Mouse (Mus musculus): ENCODE measurements around the gene Grwd1. TPM values are rescaled to one million over a fixed set of nuclear protein-coding genes. Genes with fewer than 3 reads are reported as not detected.

The Grwd1 gene
- polyA plus RNA-seq, 1 experiment from 2014 or later: 48.4 TPM

DNA sequence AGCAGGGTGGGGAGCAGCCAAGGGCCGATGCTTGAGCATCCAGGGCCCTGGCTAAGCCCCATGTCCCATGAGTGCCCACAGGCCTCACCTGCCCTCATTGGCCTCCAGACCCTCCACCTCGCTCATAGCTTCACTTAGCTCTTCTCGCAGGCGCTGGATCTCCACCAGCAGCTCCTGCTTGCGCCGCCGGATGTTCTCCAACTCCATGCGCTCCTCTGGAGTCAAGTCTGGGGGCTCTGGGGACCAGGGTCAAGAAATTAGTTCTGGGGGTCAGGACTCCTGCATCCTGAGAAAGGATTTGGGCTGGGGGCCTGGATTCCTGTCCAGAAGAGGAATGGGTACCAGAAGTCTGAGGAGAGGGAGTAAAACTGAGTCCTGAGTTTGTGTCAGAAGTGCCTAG is 17.8 kb downstream of the Grwd1 start:
- Histone ChIP-seq H3K9me3 (replicated peaks) (no peaks in the 10 kb centered on the region), H3K9ac (peak overlapping the region; percentile 97), H3K4me3 (replicated peaks) (peak overlapping the region; percentile 99), H3K27me3 (no peaks in the 10 kb centered on the region), H3K4me1 (replicated peaks) (peaks cover 35% of the 10 kb centered on the region), H3K27ac (no peak overlapping the region), H3K4me2 (peak overlapping the region; percentile 96), H3K36me3 (peaks cover 50% of the 10 kb centered on the region)
- ATAC-seq (ENCODE audit: low read depth): no peak
- 92% methylated on average over 8 of the region's 8 CpGs for WGBS (ENCODE audit: insufficient replicate concordance)
- DNase-seq: no peak

DNA sequence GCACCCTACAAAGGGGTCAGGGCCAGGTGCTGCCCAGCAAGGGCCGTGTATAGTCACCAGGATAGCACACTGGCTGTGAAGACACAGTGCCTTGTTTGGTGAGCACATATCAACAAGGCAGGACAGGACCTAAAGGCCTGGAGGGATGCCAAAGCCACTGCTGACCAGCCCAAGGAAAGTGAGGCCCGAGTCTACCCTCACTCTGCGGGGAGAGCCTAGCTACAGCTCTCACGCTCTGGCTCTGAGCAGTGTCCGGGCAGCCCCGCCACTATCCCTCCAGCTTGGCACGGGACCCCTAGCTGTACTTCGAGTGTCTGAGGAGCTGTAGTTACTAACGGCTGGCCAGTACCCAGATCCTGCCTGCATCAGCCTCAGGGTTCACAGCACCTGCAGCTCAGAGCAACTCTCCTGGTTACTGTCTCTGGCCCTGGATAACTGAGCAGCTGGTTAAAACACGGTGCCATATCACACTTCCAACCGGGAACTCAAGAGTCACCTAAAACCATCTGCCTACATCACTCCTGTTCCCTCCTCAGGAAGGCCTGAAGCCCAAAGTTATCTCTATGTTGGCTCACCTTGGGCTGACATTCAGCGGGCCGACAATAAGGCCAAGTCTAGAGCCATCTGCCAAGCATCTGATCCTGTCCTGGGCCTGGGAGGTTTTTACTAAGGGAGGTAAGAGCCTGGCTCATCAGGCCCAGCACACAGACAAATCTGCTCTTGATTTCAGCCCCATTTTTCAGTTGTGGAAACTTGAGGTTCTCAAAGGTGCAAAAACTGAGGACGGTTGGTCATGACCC is 21.3 kb downstream of the Grwd1 start:
- 84% methylated on average over 14 of the region's 14 CpGs for WGBS (ENCODE audit: insufficient replicate concordance)
- H3K36me3 ChIP-seq: peaks cover 66% of the 10 kb centered on the region

DNA sequence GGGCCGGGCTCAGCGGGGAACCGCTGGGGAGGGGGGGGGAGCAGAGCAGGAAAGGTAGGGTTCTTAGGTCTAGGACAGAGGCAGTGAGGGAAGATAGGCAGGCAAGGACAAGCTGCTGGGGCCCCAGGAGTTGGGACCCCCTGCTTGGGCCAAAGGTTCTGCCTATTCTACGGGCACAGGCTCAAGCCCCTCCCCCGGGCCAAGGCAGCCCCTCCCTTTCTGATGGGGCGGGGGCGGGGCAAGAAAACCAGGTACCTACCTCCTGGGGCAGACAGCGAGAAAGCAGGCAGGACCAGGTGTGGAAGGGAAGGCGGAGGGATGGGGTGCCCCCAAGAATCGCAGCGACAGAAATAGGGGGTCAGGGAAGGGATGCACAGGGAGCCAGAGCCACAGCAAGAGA is 22.3 kb downstream of the Grwd1 start:
- H3K4me3 ChIP-seq (replicated peaks): no peak overlapping the region
- H3K4me1 ChIP-seq (replicated peaks): peaks cover 22% of the 10 kb centered on the region
- H3K36me3 ChIP-seq: peaks cover 66% of the 10 kb centered on the region
- H3K4me2 ChIP-seq: no peak overlapping the region
- H3K27me3 ChIP-seq: no peaks in the 10 kb centered on the region
- ATAC-seq (ENCODE audit: low read depth) (no peak), DNase-seq (no peak)
- H3K27ac ChIP-seq: no peak overlapping the region
- H3K9ac ChIP-seq: no peak overlapping the region
- 71% methylated on average over 11 of the region's 11 CpGs for WGBS (ENCODE audit: insufficient replicate concordance)
- no peaks in the 10 kb centered on the region for H3K9me3 ChIP-seq (replicated peaks)

More for the DNA sequence above, 21.3 kb downstream of the Grwd1 start:
- no peak overlapping the region for H3K4me2 ChIP-seq
- no peak overlapping the region for H3K27ac ChIP-seq
- peaks cover 24% of the 10 kb centered on the region for H3K4me1 ChIP-seq (replicated peaks)
- no peak overlapping the region for H3K4me3 ChIP-seq (replicated peaks)
- ATAC-seq (ENCODE audit: low read depth) (no peak), DNase-seq (no peak)
- H3K9ac ChIP-seq: no peak overlapping the region
- H3K27me3 ChIP-seq: no peaks in the 10 kb centered on the region
- H3K9me3 ChIP-seq (replicated peaks): no peaks in the 10 kb centered on the region

DNA sequence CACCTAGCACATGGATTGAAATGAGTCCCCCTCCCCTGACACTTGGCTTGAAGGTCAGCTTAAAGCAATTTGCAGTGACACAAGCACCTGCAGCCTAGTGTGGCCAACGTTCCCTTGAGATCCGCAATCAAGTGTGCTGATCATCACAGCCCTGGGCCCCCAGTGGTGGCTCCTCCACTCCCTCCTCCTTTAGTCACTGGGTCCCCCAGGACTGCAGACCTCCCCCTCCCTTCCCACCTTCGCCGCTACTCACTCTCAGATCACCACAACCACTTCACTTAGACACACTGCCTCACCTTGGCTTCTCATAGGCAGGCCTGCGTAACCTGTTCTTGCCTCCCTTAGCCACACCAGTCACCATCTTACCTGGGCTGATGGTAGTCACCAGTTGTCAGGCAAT is 24.8 kb downstream of the Grwd1 start:
- 55% methylated on average over 5 of the region's 5 CpGs for WGBS (ENCODE audit: insufficient replicate concordance)
- H3K4me1 ChIP-seq (replicated peaks): peaks cover 4% of the 10 kb centered on the region
- no peak overlapping the region for H3K9ac ChIP-seq
- ATAC-seq (ENCODE audit: low read depth): no peak
- H3K36me3 ChIP-seq: peaks cover 45% of the 10 kb centered on the region
- H3K27me3 ChIP-seq: no peaks in the 10 kb centered on the region; the same call in 1 of the 2 replicates
- no peak for DNase-seq
- no peak overlapping the region for H3K4me2 ChIP-seq
- no peaks in the 10 kb centered on the region for H3K9me3 ChIP-seq (replicated peaks)
- no peak overlapping the region for H3K4me3 ChIP-seq (replicated peaks)
- H3K27ac ChIP-seq: no peak overlapping the region

DNA sequence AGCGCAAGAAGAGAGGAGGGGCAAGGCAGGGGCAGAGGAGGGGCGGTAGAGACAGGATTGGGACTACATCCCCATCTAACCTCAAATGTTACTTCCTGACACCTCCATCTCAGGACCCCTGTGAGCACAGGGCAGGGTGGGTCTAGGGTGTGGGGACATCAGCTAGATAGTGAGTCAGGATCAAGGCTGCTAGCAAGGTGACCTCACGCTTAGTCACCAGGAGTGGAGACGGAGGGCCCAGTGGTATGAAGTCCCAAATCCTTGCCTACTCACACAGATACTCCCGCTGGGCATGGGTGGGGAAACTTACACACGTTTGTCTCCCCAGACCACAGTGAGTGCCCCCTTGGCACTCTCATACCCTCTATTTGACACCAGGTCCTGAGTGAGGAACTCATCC is 28.2 kb downstream of the Grwd1 start:
- DNase-seq: no peak
- WGBS (ENCODE audit: insufficient replicate concordance): 67% methylated on average over 6 of the region's 6 CpGs
- no peak overlapping the region for H3K4me3 ChIP-seq (replicated peaks)
- H3K4me2 ChIP-seq: no peak overlapping the region
- peaks cover 30% of the 10 kb centered on the region for H3K4me1 ChIP-seq (replicated peaks)
- no peak overlapping the region for H3K9ac ChIP-seq
- peaks cover 29% of the 10 kb centered on the region for H3K27me3 ChIP-seq
- no peak for ATAC-seq (ENCODE audit: low read depth)
- no peak overlapping the region for H3K27ac ChIP-seq
- H3K36me3 ChIP-seq: peaks cover 12% of the 10 kb centered on the region
- H3K9me3 ChIP-seq (replicated peaks): no peaks in the 10 kb centered on the region

DNA sequence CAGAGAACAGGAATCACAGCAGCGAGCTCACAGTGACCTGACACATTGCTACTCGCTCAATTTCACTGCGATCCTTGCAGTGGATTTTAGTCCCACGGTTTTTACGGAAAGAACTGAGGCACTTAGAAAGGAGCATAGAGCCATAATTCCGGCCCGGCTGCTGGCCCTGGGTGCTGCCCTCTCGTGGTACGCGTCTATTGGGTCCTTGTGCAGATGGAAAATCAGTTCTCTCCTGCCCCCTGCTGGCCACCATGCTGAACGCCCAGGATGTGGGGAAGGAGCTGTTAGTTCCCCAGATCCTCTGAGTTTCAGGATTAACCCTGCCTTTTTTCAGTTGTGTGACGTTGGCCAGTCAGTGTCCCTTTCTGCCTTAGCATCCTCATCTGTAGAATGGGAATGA is 29.4 kb downstream of the Grwd1 start:
- Histone ChIP-seq H3K4me1 (replicated peaks) (peaks cover 42% of the 10 kb centered on the region), H3K4me3 (replicated peaks) (peak overlapping the region; percentile 48), H3K27me3 (peaks cover 41% of the 10 kb centered on the region), H3K9ac (0 out of 2 replicates have a peak overlapping the region, but pooled peaks have one; percentile 26), H3K9me3 (replicated peaks) (no peaks in the 10 kb centered on the region), H3K27ac (no peak overlapping the region), H3K4me2 (peak overlapping the region; percentile 71), H3K36me3 (no peaks in the 10 kb centered on the region)
- peak; percentile 83 for DNase-seq
- WGBS (ENCODE audit: insufficient replicate concordance): 2% methylated on average over 12 of the region's 12 CpGs
- 0 out of 2 replicates have a peak, but pooled peaks have one; percentile 33 for ATAC-seq (ENCODE audit: low read depth)

DNA sequence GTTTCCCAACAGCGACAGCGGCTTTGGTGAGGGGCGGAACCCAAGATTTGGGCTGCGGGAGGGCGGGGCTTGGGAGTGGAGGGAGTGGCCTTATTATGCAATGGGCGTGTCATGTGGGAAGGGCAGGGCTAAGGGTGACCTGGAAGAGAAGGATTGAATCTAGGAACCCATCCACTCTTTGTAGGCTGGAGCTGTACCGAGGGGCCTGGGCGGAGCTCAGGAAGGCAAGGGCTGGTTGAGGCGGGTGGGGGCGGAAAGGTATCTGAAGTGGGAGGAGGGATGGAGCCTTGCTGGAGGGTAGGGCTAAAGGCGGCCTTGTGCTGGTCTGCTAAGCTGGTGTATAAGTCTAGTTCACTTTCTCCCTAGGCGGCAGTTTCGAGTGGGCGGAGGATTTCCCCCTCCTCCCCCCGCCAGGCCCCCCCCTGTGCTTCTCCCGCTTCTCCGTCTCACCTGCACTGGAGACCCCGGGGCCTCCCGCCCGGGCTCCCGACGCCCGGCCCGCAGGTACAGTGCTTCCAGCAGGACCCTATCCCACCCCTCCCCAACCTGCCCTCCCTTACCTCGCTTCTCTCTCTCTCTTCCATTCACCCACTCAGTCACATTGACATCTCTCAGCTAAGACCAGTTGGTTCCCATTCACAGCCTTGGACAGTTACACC is 30.1 kb downstream of the Grwd1 start:
- WGBS (ENCODE audit: insufficient replicate concordance): 4% methylated on average over 21 of the region's 25 CpGs
- peaks cover 49% of the 10 kb centered on the region for H3K4me1 ChIP-seq (replicated peaks)
- H3K9ac ChIP-seq: peak overlapping the region; percentile 26; the same call in 1 of the 2 replicates
- peak overlapping the region; percentile 48 for H3K4me3 ChIP-seq (replicated peaks)
- H3K9me3 ChIP-seq (replicated peaks): no peaks in the 10 kb centered on the region
- peak overlapping the region; percentile 71 for H3K4me2 ChIP-seq
- H3K27me3 ChIP-seq: peaks cover 47% of the 10 kb centered on the region
- DNase-seq (peak; percentile 64), ATAC-seq (ENCODE audit: low read depth) (peak; percentile 52)
- H3K27ac ChIP-seq: no peak overlapping the region
- no peaks in the 10 kb centered on the region for H3K36me3 ChIP-seq

DNA sequence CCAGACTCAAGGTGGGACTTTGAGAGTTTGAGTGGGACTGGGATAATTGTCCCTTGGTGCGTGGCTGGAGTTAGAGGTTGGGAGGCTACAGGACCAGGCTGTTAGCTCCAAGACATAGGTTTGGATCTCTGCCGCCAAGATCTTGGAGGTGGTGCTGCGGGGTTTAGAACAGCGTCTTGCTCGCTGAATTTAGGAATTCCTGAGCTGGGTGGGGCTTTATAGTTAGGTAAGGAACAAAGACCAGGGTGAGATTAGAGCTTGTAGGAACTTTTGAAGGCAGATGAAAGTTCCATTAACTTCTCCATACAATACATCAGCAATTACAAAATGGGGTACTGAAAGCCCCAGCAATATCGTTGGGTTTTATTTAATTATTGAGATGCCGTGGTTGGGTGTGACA is 30.7 kb downstream of the Grwd1 start:
- Histone ChIP-seq H3K27ac (no peak overlapping the region), H3K27me3 (peaks cover 53% of the 10 kb centered on the region), H3K4me2 (peak overlapping the region; percentile 71), H3K4me1 (replicated peaks) (peaks cover 51% of the 10 kb centered on the region), H3K36me3 (no peaks in the 10 kb centered on the region), H3K9ac (no peak overlapping the region), H3K9me3 (replicated peaks) (no peaks in the 10 kb centered on the region), H3K4me3 (replicated peaks) (no peak overlapping the region; the same call in 1 of the 2 replicates)
- DNase-seq (no peak), ATAC-seq (ENCODE audit: low read depth) (no peak)
- 31% methylated on average over 7 of the region's 7 CpGs for WGBS (ENCODE audit: insufficient replicate concordance)

DNA sequence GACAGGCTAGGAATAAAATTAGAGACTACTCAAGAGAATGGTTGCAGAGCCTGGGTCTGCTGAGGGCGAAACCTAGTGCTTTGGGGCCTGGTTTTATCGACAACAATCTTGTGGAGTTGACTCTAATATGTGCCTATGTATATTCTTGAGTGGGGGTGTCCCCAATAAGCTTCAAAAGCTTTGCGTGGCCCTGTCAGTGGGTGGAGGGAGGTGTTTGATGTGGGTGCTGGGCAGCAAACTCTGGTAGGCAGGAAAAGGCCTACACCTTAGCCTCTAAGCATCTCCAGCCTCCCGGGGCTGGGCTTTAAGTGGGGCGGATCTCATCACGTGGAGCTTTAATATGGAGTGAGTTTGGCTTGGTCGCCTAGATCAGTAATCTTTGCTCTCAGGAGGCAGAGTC is 31.8 kb downstream of the Grwd1 start:
- H3K4me3 ChIP-seq (replicated peaks): peak overlapping the region; percentile 57
- H3K4me2 ChIP-seq: peak overlapping the region; percentile 80
- peaks cover 51% of the 10 kb centered on the region for H3K4me1 ChIP-seq (replicated peaks)
- DNase-seq (no peak), ATAC-seq (ENCODE audit: low read depth) (no peak)
- no peaks in the 10 kb centered on the region for H3K36me3 ChIP-seq
- H3K9ac ChIP-seq: no peak overlapping the region
- H3K9me3 ChIP-seq (replicated peaks): no peaks in the 10 kb centered on the region
- WGBS (ENCODE audit: insufficient replicate concordance): 38% methylated on average over 7 of the region's 7 CpGs
- no peak overlapping the region for H3K27ac ChIP-seq
- H3K27me3 ChIP-seq: peaks cover 64% of the 10 kb centered on the region

DNA sequence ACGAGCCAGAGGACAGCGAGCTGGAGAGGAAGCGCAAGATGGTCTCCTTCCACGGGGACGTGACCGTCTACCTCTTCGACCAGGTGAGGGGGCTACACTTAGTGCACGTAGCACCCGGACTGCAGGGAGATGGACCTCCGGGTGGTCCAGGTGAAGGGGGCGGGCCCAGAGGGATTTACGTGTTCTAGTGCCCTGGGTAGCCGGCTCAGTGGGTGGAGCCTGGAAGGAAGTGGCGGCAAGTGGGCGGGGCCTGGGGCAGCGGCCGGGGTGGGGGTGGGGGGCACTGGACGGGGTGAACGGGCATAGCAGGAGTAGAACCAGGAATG is 32.3 kb downstream of the Grwd1 start:
- Histone ChIP-seq H3K27me3 (peaks cover 69% of the 10 kb centered on the region), H3K9ac (peak overlapping the region; percentile 57), H3K4me3 (replicated peaks) (peak overlapping the region; percentile 57), H3K36me3 (no peaks in the 10 kb centered on the region), H3K4me2 (peak overlapping the region; percentile 80), H3K27ac (no peak overlapping the region), H3K4me1 (replicated peaks) (peaks cover 51% of the 10 kb centered on the region), H3K9me3 (replicated peaks) (no peaks in the 10 kb centered on the region)
- WGBS (ENCODE audit: insufficient replicate concordance): under 1% methylated on average over 18 of the region's 19 CpGs
- DNase-seq: peak; percentile 39
- ATAC-seq (ENCODE audit: low read depth): no peak

DNA sequence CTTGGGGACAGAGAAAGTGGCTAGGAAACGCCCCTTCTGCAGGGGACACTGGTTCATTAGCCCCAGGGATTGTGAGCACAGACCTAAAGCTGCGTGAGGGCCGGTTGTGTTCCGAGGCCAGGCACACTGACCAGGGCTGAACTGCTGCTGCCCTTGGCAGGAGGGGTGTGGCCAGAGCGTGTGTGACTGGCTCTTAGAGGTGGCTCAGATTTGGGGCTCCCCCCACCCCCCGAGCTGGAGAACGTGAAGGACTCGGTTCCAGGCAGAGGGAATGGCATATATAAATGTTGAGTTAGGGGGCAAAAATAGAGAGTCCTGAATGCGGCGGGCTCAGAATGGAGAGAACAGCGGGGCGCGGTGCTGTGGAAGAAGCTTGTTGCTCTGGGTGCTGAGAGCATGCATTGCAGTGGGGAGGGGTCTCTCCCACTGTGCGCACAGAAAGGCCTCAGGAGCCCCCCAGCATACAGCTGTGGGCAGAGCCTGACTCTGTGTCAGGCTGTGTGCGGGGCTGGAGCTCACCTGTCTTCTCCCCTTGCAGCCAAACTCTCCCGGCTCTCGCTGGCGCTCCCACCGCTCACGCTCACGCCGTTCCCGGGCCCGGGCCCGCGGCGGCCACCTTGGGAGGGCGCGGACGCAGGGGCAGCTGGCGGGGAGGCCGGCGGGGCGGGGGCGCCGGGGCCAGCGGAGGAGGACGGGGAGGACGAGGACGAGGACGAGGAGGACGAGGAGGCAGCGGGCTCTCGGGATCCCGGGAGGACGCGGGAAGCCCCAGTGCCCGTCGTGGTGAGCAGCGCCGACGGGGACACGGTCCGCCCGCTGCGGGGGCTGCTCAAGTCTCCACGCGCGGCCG is 32.9 kb downstream of the Grwd1 start:
- ATAC-seq (ENCODE audit: low read depth) (no peak), DNase-seq (no peak)
- peaks cover 51% of the 10 kb centered on the region for H3K4me1 ChIP-seq (replicated peaks)
- H3K9me3 ChIP-seq (replicated peaks): no peaks in the 10 kb centered on the region
- no peaks in the 10 kb centered on the region for H3K36me3 ChIP-seq
- H3K4me2 ChIP-seq: peak overlapping the region; percentile 80
- 1% methylated on average over 59 of the region's 60 CpGs for WGBS (ENCODE audit: insufficient replicate concordance)
- peaks cover 75% of the 10 kb centered on the region for H3K27me3 ChIP-seq
- H3K4me3 ChIP-seq (replicated peaks): peak overlapping the region; percentile 57
- H3K27ac ChIP-seq: no peak overlapping the region
- peak overlapping the region; percentile 57 for H3K9ac ChIP-seq

Measured in liver, embryonic 13.5 days (tissue).